Mouse (Mus musculus) layer of hippocampus, adult 9-10 months (tissue): ENCODE data around the gene Pds5b.
"Not testable (repeated sequence)": the region's sequence is repeated elsewhere in the genome, so short reads cannot be mapped to it uniquely, and the experiment has no call there.

ENCODE experiments used
- DNase-seq: peaks from one replicate; pipeline ENCODE4 v3.0.0; 2022; ENCODE audit warnings: low spot score

The Pds5b gene

GRCm38 (mm10) chr5:150673153-150673835 is at the start of gene Pds5b:
TSS of gene Pds5b (plus strand) at chr5:150673739.
- DNase-seq, result peak; percentile 69

GRCm38 (mm10) chr5:150625528-150625927 is 48.0 kb upstream of the Pds5b start:
- DNase-seq, result no peak

- DNase-seq, result no peak
Observed at GRCm38 (mm10) chr5:150629272-150629671, 44.3 kb upstream of the Pds5b start.

GRCm38 (mm10) chr5:150629692-150630091 is 43.8 kb upstream of the Pds5b start:
- no peak for DNase-seq

GRCm38 (mm10) chr5:150641440-150641839 is 32.1 kb upstream of the Pds5b start:
- no peak for DNase-seq

- DNase-seq, result not testable (repeated sequence)
Observed at GRCm38 (mm10) chr5:150643390-150643789, 30.1 kb upstream of the Pds5b start.

- DNase-seq, result no peak
Observed at GRCm38 (mm10) chr5:150644926-150645325, 28.6 kb upstream of the Pds5b start.

- no peak for DNase-seq
Observed at GRCm38 (mm10) chr5:150652578-150652977, 21.0 kb upstream of the Pds5b start.

- DNase-seq, result no peak
Observed at GRCm38 (mm10) chr5:150654548-150654947, 19.0 kb upstream of the Pds5b start.

GRCm38 (mm10) chr5:150659425-150659824 is 14.1 kb upstream of the Pds5b start:
- not testable (repeated sequence) for DNase-seq

GRCm38 (mm10) chr5:150660296-150660695 is 13.2 kb upstream of the Pds5b start:
- DNase-seq, result not testable (repeated sequence)

- not testable (repeated sequence) for DNase-seq
Observed at GRCm38 (mm10) chr5:150663926-150664325, 9.6 kb upstream of the Pds5b start.

GRCm38 (mm10) chr5:150664794-150665131 is 8.8 kb upstream of the Pds5b start:
- no peak for DNase-seq

- DNase-seq, result peak; percentile 99
Observed at GRCm38 (mm10) chr5:150665132-150665954, 8.2 kb upstream of the Pds5b start.

GRCm38 (mm10) chr5:150666133-150666739 is 7.3 kb upstream of the Pds5b start, which contains the start of gene N4bp2l2:
TSS of gene N4bp2l2 (minus strand) at chr5:150666183.
- not testable (repeated sequence) for DNase-seq

- DNase-seq, result no peak
Observed at GRCm38 (mm10) chr5:150668731-150669130, 4.8 kb upstream of the Pds5b start.

GRCm38 (mm10) chr5:150672343-150672742 is 1.2 kb upstream of the Pds5b start:
- DNase-seq, result no peak

- DNase-seq, result no peak
Observed at GRCm38 (mm10) chr5:150673880-150674621, 512 bp downstream of the Pds5b start.

GRCm38 (mm10) chr5:150674866-150675265 is 1.3 kb downstream of the Pds5b start:
- DNase-seq, result no peak

GRCm38 (mm10) chr5:150682862-150683261 is 9.3 kb downstream of the Pds5b start:
- not testable (repeated sequence) for DNase-seq

GRCm38 (mm10) chr5:150690685-150691084 is 17.1 kb downstream of the Pds5b start:
- DNase-seq, result no peak

GRCm38 (mm10) chr5:150693277-150693676 is 19.7 kb downstream of the Pds5b start:
- no peak for DNase-seq
